Comparison of ENCODE assay signal across 18 mouse cellular contexts in genomic region chr17:26569594-26570350, GRCm38 (mm10). TPM values are rescaled to one million over a fixed set of nuclear protein-coding genes. Genes with fewer than 3 reads are reported as not detected.
DNase-seq lines count a peak whose midpoint lies in the region; ATAC-seq lines count a peak whose summit lies in the region.
"Had no signal": no experiment of that assay in that cellular context is flagged by ENCODE, and none has a peak within 500 bp of the region (broad histone marks: within the 10 kb centered on the region; RNA-seq: fewer than 3 reads in every experiment).

No protein-coding gene starts in this region.

- 92% methylated on average over 4 of the region's 4 CpGs for WGBS in kidney, embryonic 14.5 days
- WGBS in liver, embryonic 12.5 days (ENCODE audit: insufficient replicate concordance), result 83% methylated on average over 4 of the region's 4 CpGs
- WGBS in macrophage (ENCODE audit: missing documents), result 89% methylated on average over 4 of the region's 4 CpGs

- no peaks in the 10 kb centered on the region for H3K9me3 ChIP-seq in kidney, embryonic 14.5 days (ENCODE audit: control insufficient read depth, low read length)
- 0 out of 2 replicates have a peak, but pooled peaks cover 3% of the 10 kb centered on the region for H3K9me3 ChIP-seq in liver, embryonic 12.5 days (replicated peaks)
- H3K9me3 ChIP-seq: forebrain, embryonic 15.5 days had no signal

- H3K4me3 ChIP-seq in kidney, embryonic 14.5 days (ENCODE audit: low read length), result no peak overlapping the region
- no peak overlapping the region for H3K4me3 ChIP-seq in liver, embryonic 12.5 days
- no peak overlapping the region for H3K4me3 ChIP-seq in macrophage (ENCODE audit: inconsistent target)
- H3K4me3 ChIP-seq: embryonic facial prominence, embryonic 12.5 days; forebrain, embryonic 15.5 days; hindbrain, embryonic 10.5 days had no signal

- DNase-seq in kidney, adult 18-20 months, result no peak
- DNase-seq in induced T-regulatory cell, adult 2 months (ENCODE audit: low read depth), result peak; percentile 40
- no peak for DNase-seq in Muller cell, postnatal 12 days (ENCODE audit: inconsistent ontology term)
- DNase-seq in ovary, adult 18-20 months (ENCODE audit: low spot score), result no peak
- DNase-seq: adrenal gland, adult 8-10 months; adrenal gland, postnatal 36 days; cerebellum, adult 11 months; cerebellum, adult 8-10 months; cerebellum, postnatal 14 days; gastrocnemius, postnatal 10 days had no signal

- H3K27me3 ChIP-seq in kidney, embryonic 14.5 days (ENCODE audit: control insufficient read depth, insufficient read depth, low read length), result no peaks in the 10 kb centered on the region
- H3K27me3 ChIP-seq in liver, embryonic 12.5 days (replicated peaks), result no peaks in the 10 kb centered on the region
- H3K27me3 ChIP-seq: embryonic facial prominence, embryonic 12.5 days; forebrain, embryonic 15.5 days had no signal

- no peak overlapping the region for H3K4me2 ChIP-seq in kidney, embryonic 14.5 days (replicated peaks; ENCODE audit: low read depth, low read length)
- H3K4me2 ChIP-seq in liver, embryonic 12.5 days, result no peak overlapping the region
- H3K4me2 ChIP-seq: embryonic facial prominence, embryonic 12.5 days; forebrain, embryonic 15.5 days; heart, embryonic 11.5 days; hindbrain, embryonic 14.5 days had no signal

- no peak for ATAC-seq in kidney, embryonic 14.5 days (ENCODE audit: low FRiP score, low TSS enrichment)
- no peak for ATAC-seq in liver, embryonic 12.5 days
- ATAC-seq: forebrain, embryonic 15.5 days had no signal

- H3K4me1 ChIP-seq in kidney, embryonic 14.5 days (ENCODE audit: control insufficient read depth, insufficient read depth, low read length), result peaks cover 10% of the 10 kb centered on the region
- H3K4me1 ChIP-seq in liver, embryonic 12.5 days, result peaks cover 41% of the 10 kb centered on the region
- H3K4me1 ChIP-seq: embryonic facial prominence, embryonic 12.5 days had no signal

- H3K36me3 ChIP-seq in kidney, embryonic 14.5 days (ENCODE audit: control insufficient read depth, insufficient read depth, low read length), result peaks cover 30% of the 10 kb centered on the region
- H3K36me3 ChIP-seq in liver, embryonic 12.5 days, result peaks cover 47% of the 10 kb centered on the region
- no peaks in the 10 kb centered on the region for H3K36me3 ChIP-seq in macrophage (ENCODE audit: inconsistent target)

- H3K9ac ChIP-seq in kidney, embryonic 14.5 days (ENCODE audit: low read depth, low read length), result 0 out of 2 replicates have a peak overlapping the region, but pooled peaks have one; percentile 7
- no peak overlapping the region for H3K9ac ChIP-seq in liver, embryonic 12.5 days
- H3K9ac ChIP-seq: embryonic facial prominence, embryonic 12.5 days; forebrain, embryonic 15.5 days; hindbrain, embryonic 14.5 days had no signal

- peaks cover 97% of the 10 kb centered on the region for H3K79me2 ChIP-seq in macrophage (ENCODE audit: inconsistent target)

- no peak overlapping the region for H3K27ac ChIP-seq in kidney, embryonic 14.5 days (ENCODE audit: low read depth, low read length)
- peak overlapping the region; percentile 38; the same call in 1 of the 2 replicates for H3K27ac ChIP-seq in liver, embryonic 12.5 days
- peak overlapping the region; percentile 53; the same call in 1 of the 2 replicates for H3K27ac ChIP-seq in macrophage
- H3K27ac ChIP-seq: embryonic facial prominence, embryonic 12.5 days; forebrain, embryonic 15.5 days; hindbrain, embryonic 14.5 days had no signal

RNA-seq across cellular contexts. Expression of gene Dusp1, which starts 7.8 kb away (rescaled TPM):
- polyA plus RNA-seq in kidney, embryonic 14.5 days (2014; fragmentation: Nextera tagmentation; extraction: Ambion mirVana), result 19.3 and 19.8 TPM in 2 replicates
- 28.6 and 28.7 TPM in 2 replicates for polyA plus RNA-seq in liver, embryonic 12.5 days (2016; fragmentation: Nextera tagmentation; extraction: Ambion mirVana)
- 1,000 to 10,000 TPM in 8 of 26 experiments, 100 to 1,000 TPM in 14, 10 to 100 TPM in 4; 36.2 to 1,811 (median 533) TPM for total RNA-seq in macrophage (2018; cell fraction: chromatin; rRNA removed)
- total RNA-seq in macrophage (2018; cell fraction: cytosol; rRNA removed), result 1,000 to 10,000 TPM in 5 of 26 experiments, 100 to 1,000 TPM in 14, 10 to 100 TPM in 7; 20.0 to 1,690 (median 314) TPM
- 1,000 to 10,000 TPM in 9 of 26 experiments, 100 to 1,000 TPM in 14, 10 to 100 TPM in 3; 28.6 to 2,287 (median 592) TPM for total RNA-seq in macrophage (2018; cell fraction: nucleus; rRNA removed)
- polyA plus RNA-seq in macrophage (2018), result 10.8 to 29.7 TPM (median 28.3 TPM) in 3 replicates

RNA-seq across cellular contexts. Expression of gene Ergic1, which starts 8.5 kb away (rescaled TPM):
- 141 and 150 TPM in 2 replicates for polyA plus RNA-seq in kidney, embryonic 14.5 days (2014; fragmentation: Nextera tagmentation; extraction: Ambion mirVana)
- polyA plus RNA-seq in liver, embryonic 12.5 days (2016; fragmentation: Nextera tagmentation; extraction: Ambion mirVana), result 44.6 and 45.7 TPM in 2 replicates
- 100 to 1,000 TPM in 3 of 26 experiments, 10 to 100 TPM in 23; 27.2 to 136 (median 52.5) TPM for total RNA-seq in macrophage (2018; cell fraction: chromatin; rRNA removed)
- 10 to 100 TPM; 35.4 to 59.1 (median 45.8) TPM for total RNA-seq in macrophage (2018; cell fraction: cytosol; rRNA removed)
- total RNA-seq in macrophage (2018; cell fraction: nucleus; rRNA removed), result 100 to 1,000 TPM in 3 of 26 experiments, 10 to 100 TPM in 23; 29.0 to 133 (median 49.8) TPM
- polyA plus RNA-seq in macrophage (2018), result 37.4 to 133 TPM (median 109 TPM) in 3 replicates
